Mouse (Mus musculus) right cerebral cortex, postnatal 14 days (tissue): ENCODE data around the gene Sars.

Experiments
- DNase-seq: peaks from one replicate; pipeline ENCODE4 v3.0.0; 2022

Gene Sars

DNA sequence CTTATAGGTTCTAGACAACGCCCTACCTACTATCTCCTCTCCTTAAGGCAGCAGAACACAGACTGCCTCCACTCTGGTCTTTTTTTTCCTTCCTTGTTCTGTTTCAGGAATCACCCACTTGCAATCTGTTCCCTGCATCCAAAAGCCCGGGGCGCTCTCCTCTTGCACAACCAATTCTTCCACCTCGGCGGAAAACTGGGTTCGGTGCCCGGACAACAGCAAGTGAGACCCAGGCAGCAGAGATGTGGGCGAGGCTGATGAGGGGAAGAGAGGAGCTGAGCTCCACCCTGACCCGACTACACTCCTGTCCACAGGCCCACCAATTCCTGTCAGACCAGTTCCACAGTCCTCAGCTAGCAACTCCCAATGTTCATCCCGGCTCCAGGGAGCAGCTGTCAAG lies 58.8 kb downstream of the Sars start:
- DNase-seq: peak; percentile 59

- no peak for DNase-seq
These were observed 60.6 kb downstream of the Sars start for GRCm38 (mm10) chr3:108384425-108384824.

GRCm38 (mm10) chr3:108383485-108384354 lies 61.3 kb downstream of the Sars start, which contains the start of gene Psrc1:
Psrc1 (plus strand) TSS chr3:108383839.
- DNase-seq: peak; percentile 80

DNA sequence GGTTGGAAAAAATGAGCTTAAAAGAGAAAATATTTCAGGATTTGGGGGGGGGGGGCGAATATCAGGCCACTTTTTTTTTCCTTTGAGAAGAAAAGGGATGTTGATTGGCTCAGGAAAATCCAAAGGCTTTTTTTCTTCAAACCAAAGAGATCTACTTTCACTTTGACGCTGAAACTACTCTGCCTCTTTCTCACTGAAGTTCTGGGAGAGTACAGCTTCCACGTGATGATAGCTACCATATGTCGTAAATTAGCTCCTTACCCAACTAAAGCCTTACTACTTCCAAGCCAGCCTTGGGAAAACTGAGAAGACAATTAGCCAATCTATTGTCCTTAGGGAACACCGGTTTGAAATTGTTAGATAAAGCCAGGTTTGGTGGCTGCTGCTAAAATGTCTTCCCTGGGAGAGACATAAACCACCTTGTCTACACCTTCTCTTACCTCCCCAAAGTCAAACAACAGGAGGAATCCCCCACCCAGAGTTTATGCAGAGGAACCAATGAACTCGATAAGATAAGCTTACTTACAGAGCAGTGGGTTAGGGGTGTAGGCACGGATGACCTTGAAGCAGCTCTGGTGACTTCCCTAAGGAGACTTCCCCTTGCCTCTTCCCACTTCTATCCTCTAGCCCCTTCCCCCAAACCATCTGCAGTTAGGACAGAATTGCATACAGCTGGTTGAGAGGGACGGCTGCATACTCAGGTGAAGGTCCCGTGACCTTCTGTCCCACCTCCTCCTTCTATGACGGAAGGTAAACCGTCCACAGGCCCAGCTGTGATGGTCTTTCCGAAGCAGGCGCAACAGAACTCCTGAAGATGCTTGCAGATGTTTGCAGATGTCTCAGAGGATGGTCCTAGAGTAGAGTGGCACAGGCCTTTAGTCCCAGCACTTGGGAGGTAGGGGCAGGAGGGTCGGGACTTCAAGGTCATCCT lies 62.8 kb downstream of the Sars start:
- no peak for DNase-seq

DNA sequence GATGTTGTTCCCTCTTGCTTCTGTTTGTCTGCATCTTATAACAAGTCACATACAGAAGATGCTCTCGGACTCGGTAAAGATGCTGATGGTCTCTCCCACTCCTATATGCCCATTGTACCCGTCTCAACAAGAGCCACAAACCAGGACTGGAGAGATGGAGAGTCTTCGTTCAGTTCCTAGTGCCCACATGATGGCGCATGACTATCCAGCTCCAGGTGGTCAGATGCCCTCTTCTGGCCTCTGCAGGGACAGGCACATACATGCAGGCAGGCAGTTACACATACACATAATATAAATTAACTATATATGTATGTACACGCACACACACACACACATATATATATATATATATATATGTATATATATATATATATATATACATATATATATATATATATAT lies 64.3 kb downstream of the Sars start:
- no peak for DNase-seq

- no peak for DNase-seq
These were observed 65.9 kb downstream of the Sars start for GRCm38 (mm10) chr3:108378875-108379663.
